Mouse (Mus musculus): ENCODE measurements around the gene Cenpm. TPM values are rescaled to one million over a fixed set of nuclear protein-coding genes. Genes with fewer than 3 reads are reported as not detected.
"Not testable (repeated sequence)": the region's sequence is repeated elsewhere in the genome, so short reads cannot be mapped to it uniquely, and the experiment has no call there.

Cenpm gene
- polyA plus RNA-seq, 1 experiment from 2014 or later = 23.2 TPM

DNA sequence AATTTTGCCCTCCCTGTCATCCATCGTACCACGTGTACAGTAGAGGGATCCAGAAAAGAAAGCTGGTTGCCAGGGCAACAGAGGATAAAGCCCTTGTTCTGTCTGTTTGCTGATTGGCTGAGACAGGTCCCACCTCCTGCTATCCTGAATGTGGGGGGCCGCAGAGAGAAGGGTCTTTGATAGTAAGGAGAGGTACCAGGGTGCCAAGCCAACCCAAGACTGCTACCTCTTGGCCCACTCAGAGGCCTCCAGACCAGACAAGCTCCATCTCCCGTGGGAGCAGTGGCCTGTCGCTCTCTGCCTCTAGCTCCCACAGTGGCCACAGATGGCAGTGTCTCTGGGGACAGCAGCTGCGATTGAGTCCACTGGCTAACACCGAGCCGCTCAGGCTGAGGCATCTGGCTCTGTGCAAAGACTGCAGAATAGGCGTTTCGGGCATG is 11.4 kb upstream of the Cenpm start:
- Histone ChIP-seq H3K27ac (replicated peaks; ENCODE audit: low read depth, low read length) (peak overlapping the region; percentile 90), H3K27me3 (ENCODE audit: control insufficient read depth, insufficient read depth, low read length) (no peaks in the 10 kb centered on the region), H3K36me3 (ENCODE audit: control insufficient read depth, insufficient read depth, low read length) (peaks cover 2% of the 10 kb centered on the region; the same call in 1 of the 2 replicates), H3K9ac (replicated peaks; ENCODE audit: low read length) (peak overlapping the region; percentile 70), H3K4me1 (ENCODE audit: control insufficient read depth, insufficient read depth, low read length) (peaks cover 28% of the 10 kb centered on the region), H3K4me3 (replicated peaks; ENCODE audit: low read depth, low read length) (peak overlapping the region; percentile 53), H3K4me2 (ENCODE audit: low read length) (peak overlapping the region; percentile 61), H3K9me3 (ENCODE audit: control insufficient read depth, low read length) (no peaks in the 10 kb centered on the region)
- DNase-seq (peak; percentile 94), ATAC-seq (ENCODE audit: low FRiP score, low TSS enrichment) (peak; percentile 93)
- 1% methylated on average over 10 of the region's 10 CpGs for whole genome bisulfite sequencing

DNA sequence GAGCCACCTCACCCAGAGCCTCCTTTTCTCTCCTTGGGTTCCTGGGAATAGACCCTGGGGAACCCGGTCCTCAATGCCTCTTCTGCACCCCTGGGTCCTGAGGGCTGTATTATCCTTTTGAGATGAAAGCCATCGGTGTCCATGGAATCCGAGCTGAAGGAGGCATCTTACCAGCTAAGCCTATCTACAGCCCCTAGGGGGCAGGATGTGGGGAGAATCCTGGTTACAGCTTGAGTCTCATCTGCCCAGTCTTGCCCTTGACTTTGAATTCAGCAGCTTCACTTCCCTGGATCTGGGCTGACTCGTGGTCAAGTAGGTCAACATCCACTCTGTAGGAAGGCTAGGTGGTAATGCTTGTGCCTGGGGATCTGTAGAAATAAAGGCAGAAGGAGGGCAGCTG is 10.7 kb upstream of the Cenpm start:
- Histone ChIP-seq H3K27me3 (ENCODE audit: control insufficient read depth, insufficient read depth, low read length) (no peaks in the 10 kb centered on the region), H3K4me3 (replicated peaks; ENCODE audit: low read depth, low read length) (peak overlapping the region; percentile 53; the same call in 1 of the 2 replicates), H3K36me3 (ENCODE audit: control insufficient read depth, insufficient read depth, low read length) (no peaks in the 10 kb centered on the region), H3K9ac (replicated peaks; ENCODE audit: low read length) (no peak overlapping the region), H3K9me3 (ENCODE audit: control insufficient read depth, low read length) (no peaks in the 10 kb centered on the region), H3K4me1 (ENCODE audit: control insufficient read depth, insufficient read depth, low read length) (peaks cover 28% of the 10 kb centered on the region), H3K27ac (replicated peaks; ENCODE audit: low read depth, low read length) (peak overlapping the region; percentile 90), H3K4me2 (ENCODE audit: low read length) (peak overlapping the region; percentile 61)
- 47% methylated on average over 4 of the region's 4 CpGs for WGBS
- DNase-seq = peak; percentile 60
- ATAC-seq (ENCODE audit: low FRiP score, low TSS enrichment) = no peak

DNA sequence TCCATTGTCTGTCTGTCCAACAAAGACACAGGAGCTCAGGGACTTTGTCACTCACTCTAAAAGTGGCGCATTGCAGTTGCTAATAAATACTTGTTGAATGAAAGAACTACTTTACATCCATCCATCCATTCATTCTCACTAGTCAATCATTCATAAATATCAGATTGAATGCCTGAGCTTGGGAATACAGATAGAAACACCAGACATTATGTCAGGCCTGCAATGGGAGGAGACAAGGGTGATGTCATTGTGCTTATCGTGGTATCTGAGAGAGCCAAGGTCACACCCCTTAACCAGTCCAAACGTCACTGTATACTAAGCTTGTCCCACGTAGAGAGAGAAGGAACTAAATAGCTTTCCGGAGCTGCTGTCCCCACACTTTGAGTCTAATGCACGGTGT is 7.5 kb upstream of the Cenpm start, which contains the start of gene 1500009C09Rik:
Gene 1500009C09Rik, plus strand, starts transcription at position 301 of the 400 bp plus-strand sequence.
- H3K27ac ChIP-seq (replicated peaks; ENCODE audit: low read depth, low read length) = no peak within 1 kb of the TSS
- H3K9me3 ChIP-seq (ENCODE audit: control insufficient read depth, low read length) = no peaks in the 10 kb centered on the region
- no peak for ATAC-seq (ENCODE audit: low FRiP score, low TSS enrichment)
- no peaks in the 10 kb centered on the region for H3K36me3 ChIP-seq (ENCODE audit: control insufficient read depth, insufficient read depth, low read length)
- H3K4me2 ChIP-seq (ENCODE audit: low read length) = no peak within 1 kb of the TSS
- H3K9ac ChIP-seq (replicated peaks; ENCODE audit: low read length) = no peak within 1 kb of the TSS
- no peaks in the 10 kb centered on the region for H3K27me3 ChIP-seq (ENCODE audit: control insufficient read depth, insufficient read depth, low read length)
- no peak for DNase-seq
- 92% methylated on average over 6 of the region's 6 CpGs for WGBS
- peaks cover 23% of the 10 kb centered on the region for H3K4me1 ChIP-seq (ENCODE audit: control insufficient read depth, insufficient read depth, low read length)
- no peak within 1 kb of the TSS for H3K4me3 ChIP-seq (replicated peaks; ENCODE audit: low read depth, low read length)

GRCm38 (mm10) chr15:82251579-82251978 is 7.0 kb upstream of the Cenpm start:
- Histone ChIP-seq H3K36me3 (ENCODE audit: control insufficient read depth, insufficient read depth, low read length) (no peaks in the 10 kb centered on the region), H3K27ac (replicated peaks; ENCODE audit: low read depth, low read length) (no peak overlapping the region), H3K27me3 (ENCODE audit: control insufficient read depth, insufficient read depth, low read length) (no peaks in the 10 kb centered on the region), H3K4me1 (ENCODE audit: control insufficient read depth, insufficient read depth, low read length) (peaks cover 18% of the 10 kb centered on the region), H3K9me3 (ENCODE audit: control insufficient read depth, low read length) (no peaks in the 10 kb centered on the region), H3K4me3 (replicated peaks; ENCODE audit: low read depth, low read length) (no peak overlapping the region), H3K9ac (replicated peaks; ENCODE audit: low read length) (no peak overlapping the region), H3K4me2 (ENCODE audit: low read length) (no peak overlapping the region)
- ATAC-seq (ENCODE audit: low FRiP score, low TSS enrichment) (no peak), DNase-seq (no peak)
- 98% methylated on average over 3 of the region's 3 CpGs for WGBS

DNA sequence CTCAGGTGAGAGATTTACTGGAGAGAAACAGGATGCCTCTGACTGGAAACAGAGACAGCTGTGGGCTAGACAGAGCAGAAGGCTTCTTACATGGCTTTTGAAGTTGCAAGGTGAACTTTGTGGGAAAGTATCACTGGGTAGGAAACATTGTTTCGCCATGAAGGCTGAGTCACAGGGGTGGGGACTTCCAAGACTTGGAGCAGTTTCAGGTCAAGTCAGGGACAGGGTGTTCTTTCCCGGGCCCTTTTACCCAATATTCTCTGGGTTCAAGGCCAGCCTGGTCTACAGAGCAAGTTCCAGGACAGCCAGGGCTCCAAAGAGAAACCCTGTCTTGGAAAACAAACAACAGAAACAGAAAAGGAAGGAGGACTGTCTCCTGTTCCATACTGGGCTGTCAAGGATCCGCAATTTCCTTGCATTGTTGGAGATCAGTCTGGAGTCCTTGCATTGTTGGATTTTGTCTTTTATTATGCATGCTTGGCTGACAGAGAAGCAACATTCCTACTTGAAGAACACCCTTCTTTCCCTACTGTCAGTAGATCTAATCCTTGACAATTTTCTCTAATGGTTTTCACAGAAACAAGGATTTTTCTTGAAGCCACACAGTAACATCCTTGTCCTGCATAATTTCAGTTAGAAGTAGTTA is 2.7 kb upstream of the Cenpm start:
- no peak for ATAC-seq (ENCODE audit: low FRiP score, low TSS enrichment)
- WGBS = 84% methylated on average over 3 of the region's 3 CpGs
- Histone ChIP-seq H3K27me3 (ENCODE audit: control insufficient read depth, insufficient read depth, low read length) (no peaks in the 10 kb centered on the region), H3K4me2 (ENCODE audit: low read length) (no peak overlapping the region), H3K4me3 (replicated peaks; ENCODE audit: low read depth, low read length) (no peak overlapping the region), H3K27ac (replicated peaks; ENCODE audit: low read depth, low read length) (no peak overlapping the region), H3K9ac (replicated peaks; ENCODE audit: low read length) (no peak overlapping the region), H3K9me3 (ENCODE audit: control insufficient read depth, low read length) (no peaks in the 10 kb centered on the region), H3K36me3 (ENCODE audit: control insufficient read depth, insufficient read depth, low read length) (no peaks in the 10 kb centered on the region), H3K4me1 (ENCODE audit: control insufficient read depth, insufficient read depth, low read length) (peaks cover 5% of the 10 kb centered on the region; the same call in 1 of the 2 replicates)
- no peak for DNase-seq

- not testable (repeated sequence) for H3K27me3 ChIP-seq (ENCODE audit: control insufficient read depth, insufficient read depth, low read length)
Observed at GRCm38 (mm10) chr15:82244805-82245161, 235 bp upstream of the Cenpm start.

DNA sequence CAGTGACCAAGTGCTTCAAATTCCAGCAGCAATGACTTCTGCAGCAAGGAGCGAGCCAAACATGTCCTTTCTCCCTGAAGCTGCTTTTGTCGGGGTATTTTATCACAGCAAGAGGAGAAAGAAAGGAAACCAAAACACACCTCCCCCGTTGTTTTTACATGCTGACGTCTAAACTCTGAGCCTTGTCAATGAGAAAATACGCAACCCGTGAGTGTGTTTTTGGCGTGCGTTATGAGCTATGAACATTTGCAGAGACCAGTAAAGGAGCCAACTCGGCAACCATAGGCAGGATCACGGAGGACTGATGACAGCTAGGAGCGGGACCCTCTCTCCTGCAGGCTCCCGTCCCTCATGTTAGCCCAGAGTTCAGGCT is 820 bp downstream of the Cenpm start:
- H3K4me3 ChIP-seq (replicated peaks; ENCODE audit: low read depth, low read length) = peak overlapping the region; percentile 73
- peaks cover 5% of the 10 kb centered on the region; the same call in 1 of the 2 replicates for H3K4me1 ChIP-seq (ENCODE audit: control insufficient read depth, insufficient read depth, low read length)
- no peaks in the 10 kb centered on the region for H3K9me3 ChIP-seq (ENCODE audit: control insufficient read depth, low read length)
- no peak overlapping the region for H3K27ac ChIP-seq (replicated peaks; ENCODE audit: low read depth, low read length)
- H3K4me2 ChIP-seq (ENCODE audit: low read length) = peak overlapping the region; percentile 77
- no peak for DNase-seq
- peak overlapping the region; percentile 60 for H3K9ac ChIP-seq (replicated peaks; ENCODE audit: low read length)
- WGBS = 10% methylated on average over 12 of the region's 12 CpGs
- no peaks in the 10 kb centered on the region for H3K36me3 ChIP-seq (ENCODE audit: control insufficient read depth, insufficient read depth, low read length)
- no peak for ATAC-seq (ENCODE audit: low FRiP score, low TSS enrichment)
- no peaks in the 10 kb centered on the region for H3K27me3 ChIP-seq (ENCODE audit: control insufficient read depth, insufficient read depth, low read length)

More at GRCm38 (mm10) chr15:82244805-82245161, 235 bp upstream of the Cenpm start:
- not testable (repeated sequence) for H3K4me1 ChIP-seq (ENCODE audit: control insufficient read depth, insufficient read depth, low read length); H3K36me3 ChIP-seq (ENCODE audit: control insufficient read depth, insufficient read depth, low read length); ATAC-seq (ENCODE audit: low FRiP score, low TSS enrichment); H3K9me3 ChIP-seq (ENCODE audit: control insufficient read depth, low read length); DNase-seq; H3K9ac ChIP-seq (replicated peaks; ENCODE audit: low read length)
- Histone ChIP-seq H3K4me3 (replicated peaks; ENCODE audit: low read depth, low read length) (peak overlapping the region; percentile 73), H3K27ac (replicated peaks; ENCODE audit: low read depth, low read length) (0 out of 2 replicates have a peak overlapping the region, but pooled peaks have one; percentile 46), H3K4me2 (ENCODE audit: low read length) (peak overlapping the region; percentile 77)
- WGBS = 25% methylated on average over 9 of the region's 9 CpGs

- Histone ChIP-seq H3K4me3 (replicated peaks; ENCODE audit: low read depth, low read length) (peak overlapping the region; percentile 73), H3K4me2 (ENCODE audit: low read length) (peak overlapping the region; percentile 77), H3K27me3 (ENCODE audit: control insufficient read depth, insufficient read depth, low read length) (no peaks in the 10 kb centered on the region), H3K27ac (replicated peaks; ENCODE audit: low read depth, low read length) (no peak overlapping the region), H3K9ac (replicated peaks; ENCODE audit: low read length) (peak overlapping the region; percentile 60), H3K36me3 (ENCODE audit: control insufficient read depth, insufficient read depth, low read length) (no peaks in the 10 kb centered on the region), H3K4me1 (ENCODE audit: control insufficient read depth, insufficient read depth, low read length) (peaks cover 5% of the 10 kb centered on the region; the same call in 1 of the 2 replicates), H3K9me3 (ENCODE audit: control insufficient read depth, low read length) (no peaks in the 10 kb centered on the region)
- ATAC-seq (ENCODE audit: low FRiP score, low TSS enrichment) (no peak), DNase-seq (no peak)
- WGBS = 79% methylated on average over 3 of the region's 3 CpGs
Observed at GRCm38 (mm10) chr15:82243311-82243710, 1.2 kb downstream of the Cenpm start.

DNA sequence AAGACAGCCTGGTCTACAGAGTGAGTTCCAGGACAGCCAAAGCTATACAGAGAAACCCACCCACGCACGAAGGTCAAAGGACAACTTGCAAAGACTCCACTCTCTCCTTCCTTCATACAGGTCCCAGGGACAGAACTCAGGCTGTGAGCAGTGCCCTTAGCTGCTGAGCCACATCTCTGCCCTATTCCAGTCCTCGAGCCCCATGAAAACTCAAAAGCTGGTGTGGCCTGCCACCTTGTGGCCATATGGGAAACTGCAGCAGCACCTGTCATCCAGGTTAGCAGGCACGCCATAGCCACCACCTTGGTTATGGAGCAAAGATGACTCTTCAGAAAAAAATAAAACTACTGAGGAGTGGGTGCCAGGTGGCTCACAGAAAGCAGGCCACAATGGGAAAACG is 8.0 kb downstream of the Cenpm start:
- 21% methylated on average over 5 of the region's 5 CpGs for WGBS
- H3K4me3 ChIP-seq (replicated peaks; ENCODE audit: low read depth, low read length) = no peak overlapping the region

More for the DNA sequence above, 8.0 kb downstream of the Cenpm start:
- no peak overlapping the region for H3K9ac ChIP-seq (replicated peaks; ENCODE audit: low read length)
- peak; percentile 67; the same call in 1 of the 2 replicates for ATAC-seq (ENCODE audit: low FRiP score, low TSS enrichment)
- no peak overlapping the region for H3K4me2 ChIP-seq (ENCODE audit: low read length)
- H3K36me3 ChIP-seq (ENCODE audit: control insufficient read depth, insufficient read depth, low read length) = no peaks in the 10 kb centered on the region
- no peak overlapping the region for H3K27ac ChIP-seq (replicated peaks; ENCODE audit: low read depth, low read length)
- peak; percentile 90 for DNase-seq
- H3K27me3 ChIP-seq (ENCODE audit: control insufficient read depth, insufficient read depth, low read length) = no peaks in the 10 kb centered on the region
- H3K4me1 ChIP-seq (ENCODE audit: control insufficient read depth, insufficient read depth, low read length) = no peaks in the 10 kb centered on the region
- no peaks in the 10 kb centered on the region for H3K9me3 ChIP-seq (ENCODE audit: control insufficient read depth, low read length)

Measured in midbrain, embryonic 14.5 days (tissue).